Mouse (Mus musculus): ENCODE results near the gene Gm12888.
"Not testable (repeated sequence)": the region's sequence is repeated elsewhere in the genome, so short reads cannot be mapped to it uniquely, and the experiment has no call there.

- TF ChIP-seq CTCF, EP300 (IDR thresholded peaks at IDR 0.05; ENCODE audit: low read depth): not testable (repeated sequence)
Observed at GRCm38 (mm10) chr4:121324817-121325216, at the start of gene Gm12888.

Measured in heart, postnatal 0 days (tissue).